Mouse (Mus musculus) intestine, embryonic 14.5 days (tissue): ENCODE results near the gene Igsf6. TPM values are rescaled to one million over a fixed set of nuclear protein-coding genes. Genes with fewer than 3 reads are reported as not detected.

ENCODE experiments used
- ATAC-seq: fragments of 200-750 bp; cut with Nextera tagmentation; replicated peaks from 2 replicates; pipeline ENCODE4 v1.8.0; 2017; ENCODE audit warnings: low read depth, moderate number of reproducible peaks, moderate TSS enrichment, moderate library complexity; ENCODE audit not compliant: low FRiP score, low TSS enrichment
- DNase-seq: peaks from one replicate; pipeline ENCODE4 v3.0.0-alpha.2; 2018; ENCODE audit warnings: low spot score
- H3K27ac ChIP-seq: fragments of 300-500 bp; sonication (generic); 2 replicates; pipeline ENCODE4 v1.5.1; 2014; ENCODE audit warnings: low read depth, mild to moderate bottlenecking, control low read depth
- H3K27me3 ChIP-seq: fragments of 300-500 bp; sonication (generic); replicated peaks from 2 replicates; pipeline ENCODE4 v1.6.1; 2014; ENCODE audit warnings: low read length, control low read depth; ENCODE audit not compliant: control insufficient read depth, insufficient read depth
- H3K36me3 ChIP-seq: fragments of 300-500 bp; sonication (generic); 2 replicates; pipeline ENCODE4 v1.6.1; 2014; ENCODE audit warnings: low read length, control low read depth; ENCODE audit not compliant: control insufficient read depth, insufficient read depth
- H3K4me1 ChIP-seq: fragments of 300-500 bp; sonication (generic); replicated peaks from 2 replicates; pipeline ENCODE4 v1.6.1; 2014; ENCODE audit warnings: low read length, control low read depth, mixed read lengths; ENCODE audit not compliant: control insufficient read depth, insufficient read depth
- H3K4me2 ChIP-seq: fragments of 300-500 bp; sonication (generic); 2 replicates; pipeline ENCODE4 v1.6.1; 2014; ENCODE audit warnings: low read length
- H3K4me3 ChIP-seq: fragments of 300-500 bp; sonication (generic); 2 replicates; pipeline ENCODE4 v1.5.1; 2014; ENCODE audit warnings: low read depth, low read length, control low read depth, mixed read lengths
- H3K9ac ChIP-seq: fragments of 300-500 bp; sonication (generic); 2 replicates; pipeline ENCODE4 v1.6.1; 2014; ENCODE audit warnings: mild to moderate bottlenecking, low read length
- H3K9me3 ChIP-seq: fragments of 300-500 bp; sonication (generic); 2 replicates; pipeline ENCODE4 v1.6.1; 2016; ENCODE audit warnings: low read length, control low read depth; ENCODE audit not compliant: control insufficient read depth
- WGBS: fragments of 180-500 bp; shearing (Covaris S2); extraction: QIAGEN DNeasy Blood & Tissue Kit; methylation state at CpG from one replicate; pipeline ENCODE4 v1.1.7; 2014; 5-methylcytosine and 5-hydroxymethylcytosine counted together
- polyA plus RNA-seq: library from polyadenylated mRNA; unstranded; fragments of >200 nt; fragmentation: Nextera tagmentation; extraction: Ambion mirVana; gene quantifications from 2 replicates; pipeline ENCODE4 v1.2.1, GENCODE M21; 2014

Gene Igsf6
- polyA plus RNA-seq, 1 experiment from 2014 or later: 3.5 TPM

DNA sequence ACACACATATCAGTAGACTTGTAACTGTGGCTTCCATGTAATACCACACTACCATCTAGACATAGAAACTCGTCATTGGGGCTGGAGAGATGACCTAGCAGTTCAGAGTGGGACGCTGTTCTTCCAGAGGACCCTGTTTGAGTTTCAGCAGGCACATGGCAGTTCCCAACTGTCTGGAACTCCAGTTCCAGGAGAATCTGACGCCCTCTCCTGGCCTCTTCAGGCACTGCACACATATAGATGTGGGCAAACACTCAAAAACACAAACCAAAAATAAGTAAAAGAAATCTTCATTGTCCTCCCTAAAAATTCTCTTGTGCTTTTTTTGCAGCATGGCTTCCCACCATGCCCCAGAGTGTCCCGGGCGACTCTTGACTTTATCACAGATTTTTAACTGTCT lies 14.4 kb upstream of the Igsf6 start:
- ATAC-seq (no peak), DNase-seq (no peak)
- Histone ChIP-seq H3K9ac (no peak overlapping the region), H3K36me3 (no peaks in the 10 kb centered on the region), H3K27ac (no peak overlapping the region), H3K27me3 (no peaks in the 10 kb centered on the region), H3K4me3 (no peak overlapping the region), H3K4me1 (no peaks in the 10 kb centered on the region), H3K9me3 (no peaks in the 10 kb centered on the region), H3K4me2 (no peak overlapping the region)
- 76% methylated on average over 5 of the region's 5 CpGs for WGBS

DNA sequence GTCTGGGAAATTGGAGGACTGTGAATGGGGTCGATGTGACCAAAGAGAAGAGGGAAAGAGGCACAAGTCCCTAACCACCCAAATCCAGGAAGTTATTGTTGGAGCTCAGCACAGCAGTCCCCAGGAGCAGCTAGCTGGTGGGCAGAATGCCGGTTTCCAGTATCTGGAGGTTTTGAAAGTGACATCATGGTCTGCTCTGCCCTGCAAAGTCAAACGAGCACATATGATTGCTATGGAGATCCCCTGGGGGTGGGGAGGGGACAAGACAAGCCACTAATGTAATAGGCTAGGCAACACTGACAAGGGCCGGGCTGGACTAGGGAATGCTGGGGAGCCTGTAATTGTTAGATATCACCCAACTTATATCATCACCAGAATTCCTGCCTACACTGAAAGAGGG lies 11.1 kb upstream of the Igsf6 start:
- Histone ChIP-seq H3K27me3 (no peaks in the 10 kb centered on the region), H3K4me3 (no peak overlapping the region), H3K4me1 (no peaks in the 10 kb centered on the region), H3K36me3 (no peaks in the 10 kb centered on the region), H3K4me2 (no peak overlapping the region), H3K9me3 (no peaks in the 10 kb centered on the region), H3K27ac (no peak overlapping the region), H3K9ac (no peak overlapping the region)
- no peak for ATAC-seq
- DNase-seq: no peak
- WGBS: 30% methylated on average over 4 of the region's 4 CpGs

DNA sequence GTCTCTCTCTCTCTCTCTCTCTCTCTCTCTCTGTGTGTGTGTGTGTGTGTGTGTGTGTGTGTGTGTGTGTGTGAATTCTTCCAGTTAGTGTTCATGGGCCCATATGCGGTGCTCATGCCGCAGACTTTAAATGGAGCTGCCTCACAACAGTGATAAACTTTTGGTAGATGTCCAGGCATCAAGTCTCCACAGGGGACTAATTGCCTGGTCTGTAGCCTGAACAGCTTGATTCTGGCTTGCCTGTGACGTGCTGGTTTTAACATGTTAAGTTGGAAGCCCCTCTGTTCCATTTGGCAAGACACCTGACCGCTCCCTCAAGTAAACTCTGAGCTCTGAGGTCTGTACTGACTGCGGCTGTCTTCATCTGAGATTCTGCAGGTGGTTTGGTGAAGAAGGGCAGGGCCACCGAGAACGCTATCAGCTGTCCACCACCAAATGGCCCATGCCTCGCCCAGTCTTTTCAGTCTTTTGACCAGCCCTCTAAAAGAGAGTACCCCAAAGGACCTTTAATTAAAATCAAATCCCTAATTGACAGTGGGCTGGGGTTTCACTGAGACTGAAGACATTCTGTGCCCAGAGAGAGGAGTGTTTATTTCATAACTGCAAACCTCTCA lies 10.6 kb upstream of the Igsf6 start:
- no peaks in the 10 kb centered on the region for H3K9me3 ChIP-seq
- no peak overlapping the region for H3K9ac ChIP-seq
- 60% methylated on average over 8 of the region's 8 CpGs for WGBS
- ATAC-seq (no peak), DNase-seq (no peak)
- H3K27me3 ChIP-seq: no peaks in the 10 kb centered on the region
- H3K36me3 ChIP-seq: no peaks in the 10 kb centered on the region
- no peak overlapping the region for H3K4me2 ChIP-seq
- H3K4me3 ChIP-seq: no peak overlapping the region
- no peaks in the 10 kb centered on the region for H3K4me1 ChIP-seq
- no peak overlapping the region for H3K27ac ChIP-seq

DNA sequence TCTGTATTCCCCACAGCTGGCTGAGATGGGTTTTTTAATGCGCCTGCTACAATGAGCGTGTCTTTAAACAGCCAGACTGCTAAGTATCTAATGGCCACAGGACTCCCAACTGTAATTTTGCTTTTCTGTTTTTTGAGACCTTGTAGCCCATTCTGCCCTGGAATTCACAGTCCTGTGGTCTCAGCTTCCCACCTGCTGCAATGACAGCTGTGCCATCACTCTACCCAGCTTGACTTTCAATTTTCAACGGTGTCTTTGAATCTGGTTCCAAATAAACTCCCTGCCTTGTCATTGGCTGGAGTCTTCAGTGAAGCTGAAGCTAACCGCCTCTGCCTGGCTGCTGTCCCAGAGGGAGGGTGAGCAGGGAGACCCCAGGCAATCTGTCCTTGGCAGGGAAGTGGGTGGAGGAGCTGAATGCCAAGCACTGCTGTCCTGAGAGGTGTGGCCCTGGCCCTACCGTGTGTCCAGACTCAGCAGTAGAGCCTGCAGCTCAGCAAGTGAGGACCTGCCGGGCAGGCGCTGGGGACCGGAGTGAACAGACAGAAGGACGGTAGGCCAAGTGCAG lies 8.7 kb upstream of the Igsf6 start:
- Histone ChIP-seq H3K9ac (no peak overlapping the region), H3K4me3 (no peak overlapping the region), H3K9me3 (no peaks in the 10 kb centered on the region), H3K27me3 (no peaks in the 10 kb centered on the region), H3K27ac (no peak overlapping the region), H3K4me2 (no peak overlapping the region), H3K4me1 (no peaks in the 10 kb centered on the region), H3K36me3 (peaks cover 8% of the 10 kb centered on the region)
- WGBS: 66% methylated on average over 9 of the region's 9 CpGs
- ATAC-seq (no peak), DNase-seq (no peak)

DNA sequence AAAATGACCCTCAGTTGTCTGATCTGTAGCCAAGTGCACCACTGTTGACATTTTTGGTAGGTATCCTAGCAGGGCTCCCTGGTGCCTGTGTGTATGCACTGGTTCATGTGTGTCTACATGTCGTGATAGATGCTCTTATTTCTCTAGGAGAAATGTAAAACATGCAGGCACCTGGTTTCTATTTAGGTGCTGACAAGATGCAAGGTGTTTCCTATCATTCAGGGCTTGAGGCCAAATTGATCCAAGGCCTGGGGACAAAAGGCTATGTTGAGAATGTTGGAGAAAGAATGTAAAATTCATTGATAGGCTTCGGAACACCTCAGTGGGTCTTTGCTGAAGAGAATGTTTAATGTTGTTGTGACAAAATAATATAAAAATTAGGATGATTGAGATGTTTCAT lies 7.4 kb upstream of the Igsf6 start:
- ATAC-seq (no peak), DNase-seq (no peak)

DNA sequence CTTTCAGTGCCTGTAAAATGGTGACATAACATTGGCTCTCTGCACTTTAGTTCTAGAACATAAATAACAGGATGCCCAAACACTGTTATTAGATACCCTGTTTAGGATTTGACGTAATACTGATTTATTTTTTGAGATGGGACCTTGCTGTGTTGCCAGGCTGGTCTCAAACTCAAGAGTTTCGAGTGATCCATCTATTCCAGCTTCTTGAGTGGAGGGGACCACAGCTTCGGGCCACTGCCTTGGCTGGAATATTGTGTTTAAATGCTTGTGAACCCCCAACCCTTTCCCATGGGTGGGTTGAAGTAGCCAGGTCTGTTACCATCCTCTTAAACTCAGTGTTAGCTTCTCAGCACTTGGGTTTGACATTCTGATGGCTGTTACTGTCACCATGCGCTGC lies 7.0 kb upstream of the Igsf6 start, which contains the start of gene Otoa:
Gene Otoa, plus strand, starts transcription at position 301 of the 400 bp plus-strand sequence.
- no peaks in the 10 kb centered on the region for H3K27me3 ChIP-seq
- DNase-seq: no peak
- WGBS: 85% methylated on average over 4 of the region's 4 CpGs
- no peaks in the 10 kb centered on the region for H3K4me1 ChIP-seq
- H3K4me3 ChIP-seq: no peak within 1 kb of the TSS
- no peak within 1 kb of the TSS for H3K4me2 ChIP-seq
- no peak within 1 kb of the TSS for H3K9ac ChIP-seq
- no peak within 1 kb of the TSS for H3K27ac ChIP-seq
- peaks cover 24% of the 10 kb centered on the region for H3K36me3 ChIP-seq
- ATAC-seq: no peak
- no peaks in the 10 kb centered on the region for H3K9me3 ChIP-seq

More for the DNA sequence above, 7.4 kb upstream of the Igsf6 start:
- no peaks in the 10 kb centered on the region for H3K9me3 ChIP-seq
- WGBS: 73% methylated on average over 2 of the region's 2 CpGs
- H3K27ac ChIP-seq: no peak overlapping the region
- H3K4me3 ChIP-seq: no peak overlapping the region
- no peaks in the 10 kb centered on the region for H3K27me3 ChIP-seq
- H3K4me1 ChIP-seq: no peaks in the 10 kb centered on the region
- H3K36me3 ChIP-seq: peaks cover 20% of the 10 kb centered on the region
- H3K9ac ChIP-seq: no peak overlapping the region
- no peak overlapping the region for H3K4me2 ChIP-seq

DNA sequence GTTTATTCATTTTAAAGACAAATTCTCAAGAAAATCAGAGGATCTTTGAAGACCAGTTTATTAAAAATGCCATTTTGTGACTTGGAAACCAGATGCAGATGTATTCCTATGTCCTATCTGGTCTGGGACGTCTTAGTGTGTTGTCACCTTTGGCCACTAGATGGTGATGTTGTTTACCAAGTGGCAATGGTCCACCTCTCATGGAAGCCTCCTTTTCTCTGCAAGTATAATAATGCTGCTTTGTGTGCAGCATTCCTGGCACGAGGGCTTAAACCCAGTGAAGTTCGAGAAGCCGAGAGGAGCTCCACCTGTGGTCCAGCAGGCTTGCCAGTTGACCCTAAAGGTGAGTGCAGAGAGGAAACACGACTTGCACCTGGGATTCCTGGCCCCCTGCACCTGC lies 3.5 kb upstream of the Igsf6 start:
- peak; percentile 65 for DNase-seq
- Histone ChIP-seq H3K4me3 (no peak overlapping the region), H3K27me3 (no peaks in the 10 kb centered on the region), H3K36me3 (peaks cover 42% of the 10 kb centered on the region), H3K9ac (no peak overlapping the region), H3K4me2 (no peak overlapping the region), H3K9me3 (no peaks in the 10 kb centered on the region), H3K27ac (no peak overlapping the region), H3K4me1 (no peaks in the 10 kb centered on the region)
- WGBS: 31% methylated on average over 5 of the region's 5 CpGs
- ATAC-seq: peak; percentile 73; the same call in 1 of the 2 replicates

DNA sequence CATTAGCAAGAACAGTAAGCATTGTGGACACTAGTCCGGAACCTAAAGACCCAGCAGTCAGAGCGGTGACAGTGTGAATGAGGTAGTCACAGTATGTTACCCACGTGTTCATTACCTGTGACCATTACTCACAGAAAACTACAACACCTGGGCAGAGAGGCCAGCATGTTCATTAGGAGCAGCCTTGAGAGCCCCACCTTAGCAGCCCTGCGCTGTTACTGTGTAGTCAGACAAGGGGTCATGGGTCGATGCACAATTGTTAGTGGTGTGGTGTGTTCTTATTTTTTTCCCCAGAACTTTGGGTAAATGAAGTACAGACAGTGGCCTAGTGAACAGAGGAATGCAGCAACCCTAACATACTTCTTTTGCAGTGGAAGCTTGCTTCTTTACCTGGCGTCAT lies 2.9 kb upstream of the Igsf6 start:
- Histone ChIP-seq H3K9me3 (no peaks in the 10 kb centered on the region), H3K9ac (no peak overlapping the region), H3K4me2 (no peak overlapping the region), H3K27me3 (no peaks in the 10 kb centered on the region), H3K27ac (no peak overlapping the region), H3K36me3 (peaks cover 43% of the 10 kb centered on the region), H3K4me1 (no peaks in the 10 kb centered on the region), H3K4me3 (no peak overlapping the region)
- ATAC-seq (no peak), DNase-seq (no peak)
- 91% methylated on average over 6 of the region's 6 CpGs for WGBS

DNA sequence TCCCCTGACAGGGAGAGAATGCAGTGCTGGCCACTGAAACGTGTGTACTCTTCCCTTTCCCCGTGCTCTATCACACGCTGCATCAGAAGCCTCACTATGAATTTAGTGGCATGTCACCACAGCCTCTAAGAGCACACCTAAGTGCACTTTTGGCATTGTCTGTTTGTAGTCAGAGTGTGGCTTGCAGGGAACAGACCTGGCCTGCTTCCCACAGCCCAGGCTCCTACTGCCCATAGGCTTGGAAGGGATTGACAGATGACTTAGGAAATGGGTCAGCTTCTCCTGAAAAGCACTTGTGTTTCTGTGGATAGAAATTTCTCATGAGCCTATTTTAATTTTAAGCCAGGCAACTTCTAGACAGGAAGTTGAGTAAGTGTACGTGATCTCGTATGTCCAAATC lies 1.0 kb upstream of the Igsf6 start:
- H3K4me1 ChIP-seq: no peaks in the 10 kb centered on the region
- H3K4me3 ChIP-seq: no peak overlapping the region
- WGBS: 82% methylated on average over 5 of the region's 5 CpGs
- DNase-seq (no peak), ATAC-seq (no peak)
- H3K27ac ChIP-seq: no peak overlapping the region
- H3K27me3 ChIP-seq: no peaks in the 10 kb centered on the region
- no peaks in the 10 kb centered on the region for H3K9me3 ChIP-seq
- H3K36me3 ChIP-seq: peaks cover 62% of the 10 kb centered on the region
- no peak overlapping the region for H3K4me2 ChIP-seq
- H3K9ac ChIP-seq: no peak overlapping the region
